Mouse (Mus musculus) small intestine, adult 2 months (tissue): ENCODE measurements around the gene Zap70.
"Not testable (repeated sequence)": the region's sequence is repeated elsewhere in the genome, so short reads cannot be mapped to it uniquely, and the experiment has no call there.

Experiments used
- CTCF ChIP-seq: fragments of 200-500 bp; IDR thresholded peaks from 2 replicates; pipeline ENCODE4 v1.5.1; 2012; ENCODE audit warnings: low read depth, mild to moderate bottlenecking, control low read depth, inconsistent platforms, low read length, moderate library complexity, mixed read lengths; ENCODE audit not compliant: insufficient replicate concordance, insufficient read length; ENCODE audit errors: extremely low read depth
- POLR2A ChIP-seq: fragments of 200-500 bp; IDR thresholded peaks from 2 replicates; pipeline ENCODE4 v1.6.1; 2012; ENCODE audit warnings: low read depth, mild to moderate bottlenecking, control low read depth, inconsistent platforms, low read length, moderate library complexity

DNA sequence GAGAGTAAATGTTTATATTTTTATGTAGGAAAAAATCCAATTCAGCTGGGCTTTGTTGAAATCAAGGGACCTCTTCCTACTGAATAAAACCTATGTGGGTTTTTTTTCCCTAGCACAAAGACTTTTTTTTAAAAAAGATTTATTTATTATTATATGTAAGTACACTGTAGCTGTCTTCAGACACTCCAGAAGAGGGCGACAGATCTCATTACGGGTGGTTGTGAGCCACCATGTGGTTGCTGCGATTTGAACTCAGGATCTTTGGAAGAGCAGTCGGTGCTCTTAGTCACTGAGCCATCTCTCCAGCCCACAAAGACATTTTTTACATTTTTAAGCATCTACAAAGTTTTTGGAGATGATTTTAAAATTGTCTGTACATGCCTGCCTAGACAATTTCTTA lies 60.3 kb downstream of the Zap70 start:
- not testable (repeated sequence) for TF ChIP-seq CTCF, POLR2A
